Mouse (Mus musculus) large intestine, adult 2 months (tissue): ENCODE measurements around the gene Syt9. TPM values are rescaled to one million over a fixed set of nuclear protein-coding genes. Genes with fewer than 3 reads are reported as not detected.

Experiments
- DNase-seq: peaks from one replicate; pipeline ENCODE4 v3.0.0-alpha.2; 2012; ENCODE audit warnings: low read depth, low spot score
- WGBS: fragments of 180-500 bp; shearing (Covaris S2); methylation state at CpG from one replicate; pipeline ENCODE4 v1.1.7; 2018; 5-methylcytosine and 5-hydroxymethylcytosine counted together
- polyA plus RNA-seq: library from polyadenylated mRNA; depleted of rRNA; stranded (reverse); fragments of >200 nt; gene quantifications from 2 replicates; pipeline ENCODE4 v1.2.3, GENCODE M21; 2012; rRNA removed

Gene Syt9
- polyA plus RNA-seq = 0.78 TPM in 2 replicates

GRCm38 (mm10) chr7:107370232-107371125 is at the start of gene Syt9:
TSS of gene Syt9 (plus strand) at chr7:107370728.
- 1% methylated on average over 93 of the region's 102 CpGs for WGBS
- peak; percentile 1 for DNase-seq

- 77% methylated on average over 5 of the region's 5 CpGs for WGBS
- no peak for DNase-seq
These were observed 31.5 kb upstream of the Syt9 start for GRCm38 (mm10) chr7:107339013-107339412.

GRCm38 (mm10) chr7:107339560-107340057 is 30.9 kb upstream of the Syt9 start:
- WGBS = 64% methylated on average over 3 of the region's 3 CpGs

GRCm38 (mm10) chr7:107340221-107340620 is 30.3 kb upstream of the Syt9 start:
- WGBS = 40% methylated on average over 1 of the region's 1 CpGs
- DNase-seq = no peak

More at GRCm38 (mm10) chr7:107339560-107340057, 30.9 kb upstream of the Syt9 start:
- no peak for DNase-seq

DNA sequence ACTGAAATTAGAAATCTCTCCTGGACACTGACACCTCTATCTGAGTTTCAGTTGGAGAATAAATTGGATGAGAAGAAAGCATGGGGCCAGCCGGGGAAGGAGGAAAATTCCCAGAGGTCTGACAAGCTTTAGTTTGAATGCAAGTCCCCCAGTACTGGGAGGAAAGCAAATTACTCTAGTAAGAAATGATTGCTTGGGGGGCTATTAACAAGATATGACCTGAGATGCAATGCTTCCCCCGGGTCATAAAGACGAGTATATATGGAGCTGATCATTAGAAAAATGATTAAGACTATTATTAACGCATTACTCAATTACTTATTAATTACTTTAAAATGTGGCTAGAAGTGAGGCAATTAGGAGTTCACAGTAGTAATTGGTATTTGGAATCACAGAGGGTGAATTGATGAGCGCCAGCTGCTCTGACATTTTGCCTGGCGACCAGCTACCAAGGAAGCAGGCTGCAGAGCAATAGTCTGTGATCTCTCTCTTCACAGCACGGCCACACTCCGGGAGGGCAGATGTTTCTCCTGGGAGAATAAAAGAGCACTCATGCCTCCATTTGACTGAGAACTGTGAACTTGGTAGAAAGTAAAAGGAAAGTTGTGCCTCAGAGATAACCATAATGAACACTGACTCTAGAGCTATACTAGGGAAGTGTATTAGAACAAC is 28.9 kb upstream of the Syt9 start:
- WGBS = 70% methylated on average over 8 of the region's 8 CpGs
- DNase-seq = no peak

GRCm38 (mm10) chr7:107349201-107349600 is 21.3 kb upstream of the Syt9 start:
- WGBS = 82% methylated on average over 1 of the region's 1 CpGs
- DNase-seq = no peak

GRCm38 (mm10) chr7:107362153-107362552 is 8.4 kb upstream of the Syt9 start:
- 82% methylated on average over 3 of the region's 3 CpGs for WGBS
- no peak for DNase-seq

- no peak for DNase-seq
- 77% methylated on average over 3 of the region's 3 CpGs for WGBS
These were observed 7.9 kb upstream of the Syt9 start for GRCm38 (mm10) chr7:107362634-107363033.

DNA sequence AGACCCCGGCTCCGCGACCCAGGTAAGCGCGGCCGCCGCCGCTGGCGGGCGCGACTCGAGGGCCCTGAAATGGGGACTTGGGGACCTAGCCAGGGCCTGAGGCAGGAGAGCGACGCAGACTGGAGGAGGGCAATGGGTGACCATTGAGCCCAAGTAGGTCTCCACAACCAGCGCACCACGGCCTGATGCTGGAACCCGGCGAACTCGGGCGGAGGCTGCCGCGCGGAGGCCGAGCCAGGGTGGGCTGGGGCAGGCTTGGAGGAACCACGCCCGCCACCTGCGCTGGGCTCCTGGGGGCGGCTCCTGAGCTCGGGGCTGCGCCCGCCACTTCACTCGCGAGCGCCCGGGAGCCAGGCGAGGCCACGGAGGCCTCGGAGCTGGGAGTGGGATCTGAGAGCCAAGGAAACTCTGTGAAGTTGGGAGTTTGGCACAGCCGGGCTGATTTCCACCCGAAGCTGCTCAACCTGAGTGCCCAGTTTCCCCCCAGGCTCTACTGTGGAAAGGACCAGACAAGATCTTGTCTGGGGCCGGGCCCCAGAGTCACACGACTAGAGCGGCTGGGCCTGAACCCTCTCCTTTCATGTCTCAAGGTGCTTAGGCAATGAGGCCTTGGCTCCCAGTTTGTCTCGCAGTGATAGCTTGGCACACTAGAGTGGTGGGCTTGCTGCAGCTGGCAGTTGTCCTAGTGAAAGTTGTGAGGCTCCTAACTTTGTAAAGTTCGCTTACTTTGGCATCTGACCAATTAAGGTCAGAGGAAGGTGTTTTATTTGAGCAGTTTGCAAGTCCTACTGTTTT is 795 bp downstream of the Syt9 start:
- no peak for DNase-seq
- WGBS = 4% methylated on average over 45 of the region's 45 CpGs

DNA sequence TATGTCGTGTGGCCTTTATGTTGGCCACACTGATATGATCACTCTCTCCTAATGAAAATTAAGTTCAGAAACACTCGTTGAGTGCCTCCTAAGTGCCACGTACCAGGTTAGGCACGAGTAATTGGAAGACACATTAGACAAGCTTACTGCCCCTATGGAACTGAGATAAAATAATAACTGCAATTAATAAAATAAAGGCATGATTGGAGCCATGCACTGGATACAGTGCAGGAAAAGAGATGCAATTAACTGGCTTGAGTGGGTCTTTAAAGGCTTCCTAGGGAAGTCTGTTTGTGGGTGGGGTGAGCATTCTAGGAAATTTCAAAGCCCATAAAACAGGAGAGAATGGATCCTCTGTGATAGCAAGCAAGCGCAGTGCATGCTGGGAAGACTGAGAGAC is 10.0 kb downstream of the Syt9 start:
- DNase-seq = no peak
- 83% methylated on average over 5 of the region's 5 CpGs for WGBS

DNA sequence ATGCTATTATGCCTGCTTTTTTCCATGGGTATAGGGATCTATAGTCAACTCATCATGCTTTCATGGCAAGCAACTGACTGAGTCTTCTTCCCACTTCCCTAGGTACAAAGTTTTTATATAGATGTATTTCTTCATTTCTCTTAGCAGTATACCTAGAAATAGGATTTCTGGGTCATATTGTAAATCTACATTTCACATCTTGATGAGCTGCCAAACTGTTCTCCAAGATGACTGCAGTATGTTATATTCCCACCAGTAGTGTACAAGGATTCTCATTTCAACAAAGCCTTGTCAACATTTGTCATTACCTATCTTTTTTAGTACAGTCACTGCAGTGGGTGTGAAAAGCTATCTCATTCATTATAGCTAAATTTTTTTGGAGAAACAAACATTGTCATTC is 19.1 kb downstream of the Syt9 start:
- no peak for DNase-seq

- 45% methylated on average over 2 of the region's 2 CpGs for WGBS
- no peak for DNase-seq
These were observed 22.2 kb downstream of the Syt9 start for GRCm38 (mm10) chr7:107392749-107393148.

DNA sequence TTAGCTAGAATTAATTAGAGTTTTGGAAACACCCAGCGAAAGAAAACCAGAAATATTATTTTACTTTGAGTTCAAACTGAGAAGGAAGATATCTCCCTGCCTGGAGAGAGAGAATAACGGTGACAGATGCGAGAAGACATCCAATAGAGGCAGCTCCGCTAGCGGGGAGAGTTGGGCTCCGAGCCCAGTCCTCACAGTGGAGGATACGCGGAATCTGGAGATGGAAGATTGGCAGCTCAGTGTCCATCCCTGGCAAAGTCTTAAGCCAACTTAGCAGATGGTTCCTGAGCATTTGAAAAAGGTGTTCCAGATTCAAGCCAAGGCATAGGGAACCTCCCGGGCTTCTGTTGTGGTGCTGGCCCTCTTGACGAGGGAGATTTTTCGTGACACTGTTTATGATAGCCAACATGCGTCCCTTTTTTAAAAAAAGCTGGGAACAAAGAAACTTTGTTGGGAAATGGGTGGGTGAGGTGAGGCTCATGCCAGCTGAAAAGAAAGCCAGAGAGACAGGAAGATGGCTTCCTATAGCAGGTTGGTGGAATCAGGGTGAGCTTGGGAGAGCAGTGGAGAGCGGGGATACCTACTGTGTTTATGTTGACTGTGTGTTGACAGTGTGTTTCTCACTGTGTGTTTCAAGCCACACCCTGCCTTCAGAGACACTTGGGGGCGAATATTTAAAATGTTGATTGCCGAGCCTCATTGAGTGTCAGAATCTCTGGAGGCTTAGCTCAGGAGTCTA is 29.7 kb downstream of the Syt9 start:
- DNase-seq = no peak
- WGBS = 81% methylated on average over 15 of the region's 15 CpGs

DNA sequence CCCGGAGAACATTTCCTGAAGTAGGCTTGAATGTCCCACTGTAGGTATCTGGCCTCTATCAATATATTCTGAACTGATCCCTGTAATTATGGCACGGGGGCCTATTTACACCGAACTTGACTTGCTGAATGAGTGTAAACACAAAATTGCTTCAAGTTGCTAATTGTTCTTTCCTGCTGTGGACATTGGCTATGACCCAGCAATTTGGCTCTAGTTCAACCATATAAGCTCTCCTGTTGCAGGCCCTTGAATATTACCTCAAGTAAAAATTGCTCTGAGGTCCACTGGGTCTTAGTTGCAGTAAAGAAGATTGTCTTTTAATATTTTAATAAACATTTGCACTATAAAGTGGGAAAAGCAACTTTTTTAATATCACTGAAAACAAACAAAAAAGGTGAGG is 32.7 kb downstream of the Syt9 start:
- DNase-seq = no peak
- 57% methylated on average over 3 of the region's 3 CpGs for WGBS

DNA sequence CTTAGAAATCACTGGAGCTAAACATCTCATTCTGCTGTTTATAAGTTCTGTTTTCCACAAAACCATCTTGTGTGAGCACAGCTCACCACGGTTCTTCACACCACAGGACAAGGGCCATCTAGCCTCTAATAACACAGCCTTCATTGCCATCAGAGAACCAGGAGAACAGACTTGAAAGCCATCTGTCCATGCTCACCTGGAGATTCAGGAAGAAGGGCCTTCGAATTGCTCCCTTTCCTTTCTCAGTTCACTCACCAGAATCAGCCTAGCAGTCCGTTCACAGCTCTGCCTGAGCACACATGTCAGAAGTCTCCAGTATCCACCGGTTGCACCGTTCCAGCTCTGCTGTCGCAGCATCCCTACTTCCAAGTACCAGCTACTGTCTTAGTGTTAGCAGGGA is 44.4 kb downstream of the Syt9 start:
- 80% methylated on average over 6 of the region's 6 CpGs for whole genome bisulfite sequencing
- DNase-seq = no peak

DNA sequence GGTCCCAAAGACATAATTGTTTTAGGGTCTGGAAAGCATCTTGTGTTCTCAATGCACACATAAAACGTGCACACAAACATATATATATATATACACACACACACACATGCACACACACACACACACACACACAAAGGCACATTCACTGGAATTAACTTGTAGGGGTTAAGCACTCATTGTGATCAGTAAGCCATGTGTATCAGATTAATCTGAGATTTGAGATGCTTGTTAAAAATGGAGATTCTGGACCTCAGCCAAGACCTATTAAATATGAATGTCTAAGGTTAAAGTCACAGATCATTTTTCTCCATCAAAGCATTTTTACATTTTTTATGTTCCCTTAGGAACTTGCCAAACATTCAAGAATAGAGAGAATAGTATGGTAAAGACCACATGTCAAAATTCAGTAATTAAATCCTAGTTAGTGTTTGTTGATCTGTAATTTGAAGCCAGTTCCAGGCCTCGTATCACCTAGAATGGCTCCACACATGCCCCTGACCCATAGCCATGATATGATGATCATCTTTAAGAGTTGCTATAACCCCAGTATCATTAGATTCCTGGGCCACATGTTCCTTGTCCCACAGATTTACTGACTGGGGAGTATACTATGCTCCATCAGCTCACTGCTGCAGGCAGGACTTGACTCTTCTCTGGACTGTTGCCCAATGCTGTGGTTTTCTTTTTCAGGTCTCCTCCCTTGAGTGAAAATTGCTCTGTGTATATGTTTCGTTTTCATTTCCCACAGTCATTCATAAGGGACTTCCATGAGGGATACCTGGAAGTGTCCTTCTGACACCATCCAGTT is 46.7 kb downstream of the Syt9 start:
- 49% methylated on average over 3 of the region's 3 CpGs for WGBS
- no peak for DNase-seq

- DNase-seq = no peak
- 88% methylated on average over 3 of the region's 3 CpGs for WGBS
These were observed 66.9 kb downstream of the Syt9 start for GRCm38 (mm10) chr7:107437381-107437780.

DNA sequence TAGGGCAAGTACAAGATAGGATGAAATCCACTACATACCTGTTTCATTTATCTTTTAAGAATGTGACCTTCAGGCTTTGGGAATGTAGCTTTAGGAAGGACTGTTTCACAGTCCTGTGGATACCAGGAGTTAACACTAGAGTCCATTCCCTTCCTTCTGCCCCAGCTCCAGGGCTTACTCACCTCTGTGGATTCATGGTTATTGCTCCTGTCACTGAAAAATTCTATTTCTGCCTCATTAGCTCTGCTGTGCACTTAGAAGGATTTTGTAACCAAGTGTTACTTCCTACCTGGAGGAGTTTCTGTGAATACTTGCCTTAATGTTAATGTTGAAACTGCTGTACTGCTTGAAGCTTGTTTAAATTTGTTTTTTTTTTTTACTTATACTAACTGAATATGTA is 74.1 kb downstream of the Syt9 start:
- no peak for DNase-seq

GRCm38 (mm10) chr7:107454660-107455059 is 84.1 kb downstream of the Syt9 start:
- no peak for DNase-seq
- WGBS = 60% methylated on average over 2 of the region's 2 CpGs
